24 mouse cellular contexts compared by ENCODE assay signal in the genomic region with DNA sequence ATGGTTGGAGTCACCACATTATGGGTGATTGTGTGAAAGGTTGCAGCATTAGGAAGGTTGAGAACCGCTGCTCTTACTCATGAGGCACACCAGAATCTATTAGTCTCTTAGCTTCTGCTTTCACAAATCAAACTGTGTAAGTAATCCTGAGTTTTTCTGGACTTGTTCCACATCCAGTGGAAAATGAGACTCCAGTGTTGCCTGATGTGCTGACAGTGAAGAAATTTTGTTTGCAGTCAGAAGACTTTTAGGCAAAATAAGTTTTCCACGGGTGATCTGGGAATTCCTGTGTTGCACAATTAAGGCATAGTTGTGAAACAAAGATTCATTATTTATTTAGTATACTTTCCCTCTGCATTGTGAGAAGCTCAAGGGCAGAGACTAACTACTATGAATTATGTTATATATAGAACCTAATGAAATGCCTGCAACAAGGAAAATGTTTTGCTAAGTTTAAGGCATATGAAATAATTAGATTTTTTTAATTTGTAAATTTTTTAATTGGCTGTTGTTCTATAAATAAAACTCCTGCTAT.
DNase-seq lines count a peak whose midpoint lies in the region; ATAC-seq and TF ChIP-seq lines count a peak whose summit lies in the region.
"Had no signal": no experiment of that assay in that cellular context is flagged by ENCODE, and none has a peak within 500 bp of the region (broad histone marks: within the 10 kb centered on the region; RNA-seq: fewer than 3 reads in every experiment).

No protein-coding gene starts in this region.

- no peaks in the 10 kb centered on the region for H3K36me3 ChIP-seq in limb, embryonic 14.5 days (ENCODE audit: control insufficient read depth, insufficient read depth, low read length)
- no peaks in the 10 kb centered on the region for H3K36me3 ChIP-seq in limb, embryonic 10.5 days
- no peaks in the 10 kb centered on the region for H3K36me3 ChIP-seq in myocyte (ENCODE audit: control insufficient read depth, insufficient read depth)
- H3K36me3 ChIP-seq in midbrain, embryonic 13.5 days = no peaks in the 10 kb centered on the region
- H3K36me3 ChIP-seq: intestine, embryonic 15.5 days; limb, embryonic 13.5 days; liver, embryonic 15.5 days had no signal

- no peaks in the 10 kb centered on the region for H3K79me2 ChIP-seq in myocyte (ENCODE audit: control insufficient read depth, insufficient read depth)

- H3K4me2 ChIP-seq in limb, embryonic 14.5 days (replicated peaks; ENCODE audit: low read depth, low read length, severe bottlenecking) = no peak overlapping the region
- peak overlapping the region; percentile 12 for H3K4me2 ChIP-seq in myocyte (ENCODE audit: low read depth)
- H3K4me2 ChIP-seq in midbrain, embryonic 13.5 days (replicated peaks) = no peak overlapping the region
- H3K4me2 ChIP-seq: forebrain, embryonic 13.5 days; heart, embryonic 11.5 days; intestine, embryonic 15.5 days; limb, embryonic 13.5 days; liver, embryonic 15.5 days; midbrain, embryonic 11.5 days had no signal

- no peaks in the 10 kb centered on the region for H3K4me1 ChIP-seq in limb, embryonic 14.5 days (ENCODE audit: control insufficient read depth, insufficient read depth, low read length)
- no peaks in the 10 kb centered on the region for H3K4me1 ChIP-seq in limb, embryonic 10.5 days
- no peaks in the 10 kb centered on the region for H3K4me1 ChIP-seq in midbrain, embryonic 13.5 days (replicated peaks)
- H3K4me1 ChIP-seq: forebrain, embryonic 13.5 days; intestine, embryonic 15.5 days; limb, embryonic 13.5 days; liver, embryonic 15.5 days had no signal

- peak; percentile 31 for DNase-seq in limb, embryonic 14.5 days (ENCODE audit: low spot score)
- no peak for DNase-seq in limb, embryonic 10.5 days (ENCODE audit: low spot score)
- DNase-seq in NIH3T3 (ENCODE audit: low read depth) = peak; percentile 73
- peak; percentile 94 for DNase-seq in fibroblast of lung, adult 2 months (ENCODE audit: low read depth)
- no peak for DNase-seq in kidney, postnatal 4 days
- DNase-seq: adrenal gland, postnatal 25 days; B cell, adult 2 months; cerebellum, adult 11 months; cerebellum, adult 9-11 months; gastrocnemius, adult 2 months; kidney, adult 8-10 months; kidney, postnatal 10 days; layer of hippocampus, postnatal 36 days had no signal

- no peak for TF ChIP-seq POLR2A in limb, embryonic 14.5 days (IDR thresholded peaks at IDR 0.05; ENCODE audit: borderline replicate concordance, extremely low read depth, insufficient read depth, insufficient read length)
- TF ChIP-seq POLR2A in myocyte (IDR thresholded peaks at IDR 0.05; ENCODE audit: insufficient read length, low read depth) = no peak

- WGBS in limb, embryonic 14.5 days = 65% methylated on average over 2 of the region's 2 CpGs
- WGBS in limb, embryonic 10.5 days = 85% methylated on average over 2 of the region's 2 CpGs
- WGBS in midbrain, embryonic 13.5 days = 87% methylated on average over 2 of the region's 2 CpGs

- H3K9me3 ChIP-seq in limb, embryonic 14.5 days (ENCODE audit: control insufficient read depth, low read length) = no peaks in the 10 kb centered on the region
- no peaks in the 10 kb centered on the region for H3K9me3 ChIP-seq in limb, embryonic 10.5 days (replicated peaks)
- H3K9me3 ChIP-seq in midbrain, embryonic 13.5 days = no peaks in the 10 kb centered on the region
- H3K9me3 ChIP-seq: forebrain, embryonic 13.5 days; intestine, embryonic 15.5 days; limb, embryonic 13.5 days; liver, embryonic 15.5 days had no signal

- ATAC-seq in limb, embryonic 14.5 days (ENCODE audit: low FRiP score, low read depth) = no peak
- no peak for ATAC-seq in midbrain, embryonic 13.5 days
- ATAC-seq: activated CD4-positive, CD25-positive, alpha-beta regulatory T cell, adult 4 months; forebrain, embryonic 13.5 days; hindbrain, embryonic 16.5 days; intestine, embryonic 15.5 days had no signal

- no peak overlapping the region for H3ac ChIP-seq in myocyte (ENCODE audit: control insufficient read depth, insufficient read length)

- no peak overlapping the region for H3K9ac ChIP-seq in limb, embryonic 14.5 days (ENCODE audit: low read depth, low read length, severe bottlenecking)
- H3K9ac ChIP-seq in midbrain, embryonic 13.5 days (replicated peaks) = no peak overlapping the region
- H3K9ac ChIP-seq: forebrain, embryonic 13.5 days; intestine, embryonic 15.5 days; limb, embryonic 13.5 days; liver, embryonic 15.5 days had no signal

- no peaks in the 10 kb centered on the region for H3K27me3 ChIP-seq in limb, embryonic 14.5 days (ENCODE audit: control insufficient read depth, insufficient read depth, low read length)
- H3K27me3 ChIP-seq in limb, embryonic 10.5 days (ENCODE audit: low read depth, poor library complexity, severe bottlenecking) = no peaks in the 10 kb centered on the region
- H3K27me3 ChIP-seq in myocyte (ENCODE audit: control insufficient read depth, insufficient read depth, insufficient read length) = no peaks in the 10 kb centered on the region
- no peaks in the 10 kb centered on the region for H3K27me3 ChIP-seq in midbrain, embryonic 13.5 days
- H3K27me3 ChIP-seq: forebrain, embryonic 13.5 days; intestine, embryonic 15.5 days; limb, embryonic 13.5 days; liver, embryonic 15.5 days had no signal

- H3K4me3 ChIP-seq in limb, embryonic 14.5 days (replicated peaks; ENCODE audit: low read length) = no peak overlapping the region
- no peak overlapping the region for H3K4me3 ChIP-seq in limb, embryonic 10.5 days
- no peak overlapping the region for H3K4me3 ChIP-seq in myocyte
- no peak overlapping the region for H3K4me3 ChIP-seq in midbrain, embryonic 13.5 days (replicated peaks)
- H3K4me3 ChIP-seq: erythroblast, embryonic 14.5 days; forebrain, embryonic 13.5 days; gastrocnemius, adult 2 months; intestine, embryonic 15.5 days; limb, embryonic 13.5 days; liver, embryonic 15.5 days had no signal

- H3K27ac ChIP-seq in limb, embryonic 14.5 days (replicated peaks; ENCODE audit: low read depth, low read length) = no peak overlapping the region
- no peak overlapping the region for H3K27ac ChIP-seq in limb, embryonic 10.5 days
- no peak overlapping the region for H3K27ac ChIP-seq in midbrain, embryonic 13.5 days
- H3K27ac ChIP-seq: forebrain, embryonic 13.5 days; gastrocnemius, adult 2 months; intestine, embryonic 15.5 days; limb, embryonic 13.5 days; liver, embryonic 15.5 days had no signal

TF ChIP-seq in myocyte, 11 proteins besides CTCF, POLR2A, EP300 and RAD21:
- no peak for TF ChIP-seq MAX (IDR thresholded peaks at IDR 0.05; ENCODE audit: low read depth)

Comparison
In these comparisons a context has a peak if more than half of its experiments do, and no peak if none do; other contexts are left out.
1. DNase-seq: peak in limb, embryonic 14.5 days (single experiment), NIH3T3 (single experiment) and fibroblast of lung, adult 2 months (single experiment); none in limb, embryonic 10.5 days (single experiment) and kidney, postnatal 4 days (0 of 2).